Mouse (Mus musculus): ENCODE measurements around the gene Il3. TPM values are rescaled to one million over a fixed set of nuclear protein-coding genes. Genes with fewer than 3 reads are reported as not detected.

Il3 gene
- total and polyA plus RNA-seq, 3 experiments = 1.5 to 4.8 (median 3.5) TPM

DNA sequence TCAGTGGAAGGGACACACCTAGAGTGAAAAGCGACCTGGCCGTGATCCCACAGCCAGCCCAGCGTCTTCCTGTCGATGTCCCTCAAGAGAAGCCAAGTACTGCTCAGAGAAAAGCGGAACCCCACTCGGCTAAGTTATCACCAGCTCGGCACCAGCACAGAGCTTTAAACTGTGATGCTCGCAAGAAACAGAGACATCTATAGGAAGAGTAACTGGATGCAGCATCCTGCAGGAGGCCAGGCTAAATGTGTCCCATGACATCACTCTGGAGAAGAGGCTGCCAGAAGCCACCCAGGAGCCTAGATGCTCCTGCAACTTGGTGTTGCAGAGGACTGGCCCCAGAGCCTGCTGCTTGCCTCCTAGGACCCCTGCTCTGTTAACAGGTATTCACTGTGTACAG, 34.9 kb upstream of the Il3 start:
- no peak for TF ChIP-seq ZNF384 (IDR thresholded peaks at IDR 0.05; ENCODE audit: low read depth, low read length)
- no peak for TF ChIP-seq CTCF (conservative IDR thresholded peaks at IDR 0.05 in 1 of 2, IDR thresholded peaks at IDR 0.05 in 1 of 2; ENCODE audit: low read depth in 2 of 2, low read length in 2 of 2)
- TF ChIP-seq GABPA (IDR thresholded peaks at IDR 0.05; ENCODE audit: insufficient replicate concordance, low read depth, low read length) = no peak
- no peak for TF ChIP-seq TBP (conservative IDR thresholded peaks at IDR 0.05; ENCODE audit: low read depth, low read length)
- TF ChIP-seq RAD21 (IDR thresholded peaks at IDR 0.05; ENCODE audit: low read depth, low read length) = no peak
- TF ChIP-seq MEF2A (IDR thresholded peaks at IDR 0.05; ENCODE audit: borderline replicate concordance, low read depth, low read length) = no peak
- dilution Hi-C loops (cut with MboI; ENCODE audit: extremely low pct_ligation_motif_present, extremely low pct_unique_long_range_greater_than_20kb, low sequenced_read_pairs) = no loop called here
- Histone ChIP-seq H3K4me1 (ENCODE audit: control insufficient read depth in 1 of 2, insufficient read depth in 2 of 2) (peaks cover 17 to 68% of the 10 kb centered on the region in 2 experiments), H3K9me3 (replicated peaks; ENCODE audit: low read length) (peaks cover 5% of the 10 kb centered on the region), H3K27ac (ENCODE audit: insufficient read depth, low read depth) (no peak overlapping the region), H3K36me3 (replicated peaks in 1 of 2; ENCODE audit: control insufficient read depth in 1 of 2, insufficient read depth in 1 of 2, low read length in 1 of 2) (peaks cover 0 to 3% of the 10 kb centered on the region in 2 experiments), H3K4me3 (replicated peaks in 1 of 3; ENCODE audit: low read depth in 2 of 3, low read length in 2 of 3, poor library complexity in 1 of 3) (no peak overlapping the region), H3K4me2 (ENCODE audit: insufficient read depth, low read depth, poor library complexity, severe bottlenecking) (no peak overlapping the region), H3K9ac (ENCODE audit: insufficient read depth, low read depth) (no peak overlapping the region), H3K27me3 (replicated peaks) (no peaks in the 10 kb centered on the region), H3K79me2 (replicated peaks; ENCODE audit: control insufficient read depth, extremely low read depth, insufficient read depth, poor library complexity, severe bottlenecking) (peaks cover 20% of the 10 kb centered on the region)
- DNase-seq (ENCODE audit: extremely low read depth) = no peak
- in situ Hi-C loops (cut with MboI; ENCODE audit: low pct_ligation_motif_present, low pct_unique_long_range_greater_than_20kb, low sequenced_read_pairs) = loop anchor here (5.0 to 25.0 kb wide), 3 partner anchors 35 to 360 kb away; partner anchors contain the start of genes Fnip1 and Il3

DNA sequence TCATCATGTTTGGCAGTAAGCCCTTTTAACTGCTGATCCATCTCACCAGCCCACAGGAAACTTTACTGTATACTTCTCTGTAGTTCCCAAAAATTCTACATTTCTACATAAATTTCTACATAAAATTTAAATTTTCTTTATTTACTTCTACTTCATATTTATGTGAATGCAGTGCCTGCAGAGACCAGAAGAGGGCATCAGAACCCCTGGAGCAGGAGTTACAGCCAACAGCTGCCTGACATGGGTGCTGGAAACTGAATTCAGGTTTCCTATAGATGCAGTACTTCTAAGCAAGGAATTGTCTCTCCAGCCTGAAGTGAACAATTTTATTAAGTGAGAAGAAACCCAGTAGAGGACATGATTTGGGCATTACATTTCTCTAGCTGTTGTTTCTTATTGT, 31.7 kb upstream of the Il3 start:
- H3K4me1 ChIP-seq (ENCODE audit: control insufficient read depth in 1 of 2, insufficient read depth in 2 of 2) = peaks cover 38 to 78% of the 10 kb centered on the region in 2 experiments
- H3K79me2 ChIP-seq (replicated peaks; ENCODE audit: control insufficient read depth, extremely low read depth, insufficient read depth, poor library complexity, severe bottlenecking) = no peaks in the 10 kb centered on the region
- TF ChIP-seq TBP (conservative IDR thresholded peaks at IDR 0.05; ENCODE audit: low read depth, low read length) (no peak), ZMIZ1 (IDR thresholded peaks at IDR 0.05; ENCODE audit: low read depth, low read length) (no peak), POLR2A (IDR thresholded peaks at IDR 0.05; ENCODE audit: low read depth, low read length) (no peak), ZKSCAN1 (IDR thresholded peaks at IDR 0.05; ENCODE audit: borderline replicate concordance, low read depth, low read length) (no peak), JUN (IDR thresholded peaks at IDR 0.05; ENCODE audit: insufficient read depth, low read depth, low read length) (no peak), RAD21 (IDR thresholded peaks at IDR 0.05; ENCODE audit: low read depth, low read length) (peak; percentile 17), CHD1 (IDR thresholded peaks at IDR 0.05; ENCODE audit: low read depth, low read length) (no peak), USF1 (IDR thresholded peaks at IDR 0.05; ENCODE audit: low read depth, low read length) (no peak), POLR2AphosphoS2 (IDR thresholded peaks at IDR 0.05; ENCODE audit: low read depth, low read length) (no peak), TCF12 (IDR thresholded peaks at IDR 0.05; ENCODE audit: low read depth, low read length) (no peak), SIN3A (IDR thresholded peaks at IDR 0.05; ENCODE audit: low read length) (no peak), CTCF (conservative IDR thresholded peaks at IDR 0.05 in 1 of 2, IDR thresholded peaks at IDR 0.05 in 1 of 2; ENCODE audit: low read depth in 2 of 2, low read length in 2 of 2) (peak; percentile 17 to 50; a peak in 2 of 4 replicates), KAT2A (IDR thresholded peaks at IDR 0.05; ENCODE audit: insufficient replicate concordance, low read length) (no peak), ZNF384 (IDR thresholded peaks at IDR 0.05; ENCODE audit: low read depth, low read length) (no peak), ELF1 (IDR thresholded peaks at IDR 0.05; ENCODE audit: low read depth, low read length) (no peak), USF2 (conservative IDR thresholded peaks at IDR 0.05; ENCODE audit: low read depth, low read length) (no peak), PAX5 (IDR thresholded peaks at IDR 0.05; ENCODE audit: low read length) (no peak), EP300 (IDR thresholded peaks at IDR 0.05; ENCODE audit: low read length) (no peak), SMC3 (IDR thresholded peaks at IDR 0.05; ENCODE audit: low read depth, low read length) (peak; percentile 29; the same call in 1 of the 2 replicates), ZC3H11A (IDR thresholded peaks at IDR 0.05; ENCODE audit: low read depth, low read length) (no peak), HCFC1 (IDR thresholded peaks at IDR 0.05; ENCODE audit: low read depth, low read length) (no peak), JUND (conservative IDR thresholded peaks at IDR 0.05; ENCODE audit: low read depth, low read length) (no peak), E2F4 (IDR thresholded peaks at IDR 0.05; ENCODE audit: insufficient replicate concordance, low read depth, low read length) (no peak), ETS1 (conservative IDR thresholded peaks at IDR 0.05; ENCODE audit: low read depth, low read length) (no peak), BHLHE40 (IDR thresholded peaks at IDR 0.05; ENCODE audit: low read depth, low read length) (no peak), RCOR1 (conservative IDR thresholded peaks at IDR 0.05; ENCODE audit: low read depth, low read length) (no peak), MYC (IDR thresholded peaks at IDR 0.05; ENCODE audit: low read depth, low read length) (no peak)
- in situ Hi-C loops (cut with MboI; ENCODE audit: low pct_ligation_motif_present, low pct_unique_long_range_greater_than_20kb, low sequenced_read_pairs) = no loop called here
- no peak overlapping the region for H3K4me3 ChIP-seq (replicated peaks in 1 of 3; ENCODE audit: low read depth in 2 of 3, low read length in 2 of 3, poor library complexity in 1 of 3)
- DNase-seq (ENCODE audit: extremely low read depth) = no peak
- no peak overlapping the region for H3K9ac ChIP-seq (ENCODE audit: insufficient read depth, low read depth)
- dilution Hi-C loops (cut with MboI; ENCODE audit: extremely low pct_ligation_motif_present, extremely low pct_unique_long_range_greater_than_20kb, low sequenced_read_pairs) = no loop called here
- no peak overlapping the region for H3K27ac ChIP-seq (ENCODE audit: insufficient read depth, low read depth)
- no peaks in the 10 kb centered on the region for H3K36me3 ChIP-seq (replicated peaks in 1 of 2; ENCODE audit: control insufficient read depth in 1 of 2, insufficient read depth in 1 of 2, low read length in 1 of 2)
- no peak overlapping the region for H3K4me2 ChIP-seq (ENCODE audit: insufficient read depth, low read depth, poor library complexity, severe bottlenecking)
- peaks cover 5% of the 10 kb centered on the region for H3K9me3 ChIP-seq (replicated peaks; ENCODE audit: low read length)
- H3K27me3 ChIP-seq (replicated peaks) = no peaks in the 10 kb centered on the region
